Mouse (Mus musculus): ENCODE data around the gene Cfap126.

DNA sequence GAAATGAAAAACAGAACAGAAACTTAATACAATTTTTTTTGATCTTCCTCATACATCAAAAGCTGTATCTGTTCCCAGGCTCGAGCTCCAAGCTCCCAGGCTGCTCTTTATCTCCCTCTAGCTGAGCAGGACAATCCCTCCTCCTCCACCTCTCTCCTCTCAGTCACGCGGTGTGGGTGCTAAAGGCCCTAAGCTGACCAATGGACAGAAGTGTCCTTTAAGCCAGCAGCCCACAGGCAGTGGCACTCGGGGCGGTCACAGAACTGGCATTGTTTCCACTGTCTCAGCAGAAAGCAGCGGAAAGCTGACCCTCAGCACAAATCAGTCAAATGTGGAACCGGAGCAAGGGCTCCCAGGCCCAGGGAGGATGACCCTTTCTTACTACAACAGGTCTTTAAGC is 15.5 kb downstream of the Cfap126 start:
- no peak for TF ChIP-seq CTCF (IDR thresholded peaks at IDR 0.05; ENCODE audit: low read depth, low read length)
- TF ChIP-seq TAL1 (conservative IDR thresholded peaks at IDR 0.05; ENCODE audit: low read depth, low read length), result no peak
- TF ChIP-seq GATA2 (IDR thresholded peaks at IDR 0.05; ENCODE audit: borderline replicate concordance, low read depth, low read length), result no peak

Measured in G1E (cell line).